Mouse (Mus musculus): ENCODE measurements around the gene Safb2. TPM values are rescaled to one million over a fixed set of nuclear protein-coding genes. Genes with fewer than 3 reads are reported as not detected.
A peak's percentile ranks its signal among the peaks of the same experiment; 100 is the strongest.
"Not testable (repeated sequence)": the region's sequence is repeated elsewhere in the genome, so short reads cannot be mapped to it uniquely, and the experiment has no call there.

Safb2 gene
- 75.4 and 129 TPM in 2 replicates for polyA plus RNA-seq (2012; ENCODE audit: insufficient read depth, low replicate concordance)

DNA sequence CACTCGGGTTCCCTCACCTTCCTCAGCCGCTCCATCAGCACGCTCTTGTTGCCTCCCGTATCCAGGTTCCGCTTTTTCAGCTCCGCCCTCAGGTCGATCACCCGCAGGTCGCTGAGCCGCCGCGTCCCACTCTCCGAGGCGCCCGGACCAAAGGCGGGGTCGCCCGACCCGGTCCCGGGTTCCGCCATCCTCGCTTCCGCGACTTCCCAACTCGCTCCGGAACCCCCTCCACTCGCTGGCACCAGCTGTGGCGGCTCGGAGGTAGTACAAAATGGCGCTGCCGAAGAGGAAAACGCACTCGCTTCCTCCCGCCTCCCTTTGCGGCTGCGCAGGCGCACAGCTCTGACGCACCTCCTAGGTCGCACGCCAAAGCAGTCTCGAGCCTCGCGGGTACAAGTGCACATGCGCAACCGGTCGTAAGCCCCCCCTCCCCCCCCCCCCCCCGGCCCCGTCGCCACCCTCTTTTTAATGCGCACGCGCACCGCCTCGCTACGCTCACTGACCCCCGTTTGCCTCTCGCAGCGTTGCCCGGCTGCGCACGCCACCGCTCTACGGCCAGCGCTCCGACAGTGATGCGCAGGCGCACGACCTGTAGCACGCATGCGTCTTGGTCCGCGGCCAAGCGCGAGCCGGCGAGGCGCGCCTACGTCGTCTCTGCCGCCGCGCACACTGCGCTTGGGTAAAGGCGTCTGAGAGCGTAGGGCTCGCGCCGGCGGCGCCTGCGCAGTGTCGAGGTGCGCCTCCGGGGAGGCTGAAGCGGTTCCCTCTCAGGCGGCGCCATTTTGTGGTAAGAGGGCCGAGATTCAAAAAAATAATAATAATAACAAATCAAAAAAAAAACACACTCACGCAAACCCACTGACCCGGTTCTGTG lies at the start of gene Safb2, which contains the start of gene Safb:
Gene Safb2, minus strand, starts transcription at position 329 of the 874 bp plus-strand sequence.
Gene Safb, plus strand, starts transcription at position 569 of the 874 bp plus-strand sequence.
- Histone ChIP-seq H3K36me3 (replicated peaks; ENCODE audit: low read length) (peaks cover 74% of the 10 kb centered on the region), H3K4me3 (replicated peaks) (peak within 1 kb of the TSS; percentile 99), H3K4me1 (peaks cover 77% of the 10 kb centered on the region), H3K27me3 (replicated peaks) (no peaks in the 10 kb centered on the region), H3K9me3 (no peaks in the 10 kb centered on the region)
- no peak for TF ChIP-seq GATA1 (IDR thresholded peaks at IDR 0.05; ENCODE audit: borderline replicate concordance, low read length)
- TF ChIP-seq FLI1 (IDR thresholded peaks at IDR 0.05; ENCODE audit: low read length): no peak

DNA sequence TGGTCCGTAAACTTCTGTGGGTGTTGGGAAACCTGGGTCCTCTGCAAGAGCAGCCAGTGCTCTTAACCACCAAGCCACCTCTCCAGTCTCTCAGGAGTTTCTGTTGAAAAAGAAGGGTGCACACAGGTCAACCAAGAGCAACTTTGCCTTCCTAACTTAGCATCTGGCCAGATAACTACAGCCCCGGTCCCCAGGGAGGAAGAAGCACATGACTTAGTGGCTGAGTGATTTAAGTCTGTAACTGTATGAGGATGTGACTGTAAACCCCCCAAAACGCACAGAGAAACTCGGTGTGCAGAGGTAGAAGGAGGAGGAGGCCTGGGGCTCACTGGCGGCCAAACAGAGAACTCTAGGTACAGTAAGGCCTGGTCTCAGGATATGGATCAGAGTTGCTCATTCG lies 49.6 kb upstream of the Safb2 start:
- Histone ChIP-seq H3K27me3 (replicated peaks) (peaks cover 54% of the 10 kb centered on the region), H3K4me1 (no peaks in the 10 kb centered on the region; the same call in 1 of the 2 replicates), H3K9me3 (peaks cover 7% of the 10 kb centered on the region), H3K4me3 (replicated peaks) (no peak overlapping the region), H3K36me3 (replicated peaks; ENCODE audit: low read length) (no peaks in the 10 kb centered on the region)
- no peak for TF ChIP-seq GATA1 (IDR thresholded peaks at IDR 0.05; ENCODE audit: borderline replicate concordance, low read length)
- no peak for TF ChIP-seq FLI1 (IDR thresholded peaks at IDR 0.05; ENCODE audit: low read length)

DNA sequence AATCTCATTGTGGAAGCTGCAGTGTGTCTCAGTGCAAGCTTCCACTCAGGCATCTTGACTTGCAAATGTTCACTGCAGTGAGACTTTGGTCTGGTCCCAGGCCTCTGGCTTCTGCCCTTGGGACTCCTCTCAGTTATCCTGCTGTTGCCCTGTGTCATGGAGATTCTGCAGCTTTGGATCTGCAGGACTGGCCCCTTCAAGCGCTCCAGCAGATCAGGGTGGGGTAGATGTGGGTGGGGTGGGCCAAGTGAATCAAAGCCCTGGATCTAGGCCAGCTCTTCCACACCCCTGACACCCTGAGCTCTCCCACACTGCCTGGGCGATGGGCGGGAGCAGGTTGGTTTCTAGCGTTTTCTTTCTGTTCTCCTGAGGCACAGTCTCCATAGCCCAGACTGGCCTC lies 47.4 kb upstream of the Safb2 start:
- Histone ChIP-seq H3K4me1 (peaks cover 16% of the 10 kb centered on the region), H3K27me3 (replicated peaks) (peaks cover 39% of the 10 kb centered on the region), H3K36me3 (replicated peaks; ENCODE audit: low read length) (no peaks in the 10 kb centered on the region), H3K4me3 (replicated peaks) (no peak overlapping the region), H3K9me3 (peaks cover 5% of the 10 kb centered on the region; the same call in 1 of the 2 replicates)
- TF ChIP-seq FLI1 (IDR thresholded peaks at IDR 0.05; ENCODE audit: low read length): no peak
- TF ChIP-seq GATA1 (IDR thresholded peaks at IDR 0.05; ENCODE audit: borderline replicate concordance, low read length): no peak

DNA sequence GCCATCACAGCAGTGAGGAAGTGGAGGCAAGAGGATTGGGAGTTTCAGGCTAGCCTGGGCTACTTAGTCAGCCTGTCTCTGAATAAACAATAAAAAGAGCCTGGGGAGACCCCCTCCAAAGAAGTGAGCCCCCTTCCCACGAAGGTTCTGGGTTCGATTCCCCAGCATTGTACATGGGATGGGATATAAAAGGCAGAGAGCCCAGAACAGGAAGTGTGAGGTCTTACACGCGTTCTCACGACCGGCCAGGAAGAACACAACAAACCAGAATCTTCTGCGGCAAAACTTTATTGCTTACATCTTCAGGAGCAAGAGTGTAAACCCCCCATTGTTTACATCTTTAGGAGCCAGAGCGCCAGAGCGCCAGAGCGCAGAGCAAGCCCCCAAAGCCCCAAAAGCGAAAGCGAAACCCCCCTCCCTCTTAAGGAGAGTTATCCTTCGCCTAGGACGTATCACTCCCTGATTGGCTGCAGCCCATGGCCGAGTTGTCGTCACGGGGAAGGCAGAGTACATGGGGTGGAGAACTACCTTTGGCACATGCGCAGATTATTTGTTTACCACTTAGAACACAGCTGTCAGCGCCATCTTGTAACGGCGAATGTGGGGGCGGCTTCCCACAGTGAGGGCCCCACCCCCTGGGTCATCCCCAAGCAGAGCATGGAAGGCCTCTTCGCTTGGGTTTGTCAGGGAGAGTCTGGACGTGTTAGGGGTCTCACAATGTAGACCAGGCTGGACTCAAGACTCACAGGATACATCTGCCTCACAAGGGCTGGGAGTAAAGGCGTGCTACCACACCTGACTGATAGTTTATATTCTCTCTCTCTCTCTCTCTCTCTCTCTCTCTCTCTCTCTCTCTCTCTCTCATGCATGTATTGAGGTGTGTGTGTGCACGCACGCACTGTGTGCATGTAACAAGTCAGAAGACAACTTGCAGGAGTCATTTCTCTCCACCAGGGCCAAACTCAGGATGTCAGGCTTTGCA lies 45.7 kb upstream of the Safb2 start:
- peak overlapping the region; percentile 21 for H3K4me3 ChIP-seq (replicated peaks)
- not testable (repeated sequence) for H3K9me3 ChIP-seq; H3K36me3 ChIP-seq (replicated peaks; ENCODE audit: low read length)
- peaks cover 30% of the 10 kb centered on the region for H3K4me1 ChIP-seq
- peaks cover 32% of the 10 kb centered on the region for H3K27me3 ChIP-seq (replicated peaks)

DNA sequence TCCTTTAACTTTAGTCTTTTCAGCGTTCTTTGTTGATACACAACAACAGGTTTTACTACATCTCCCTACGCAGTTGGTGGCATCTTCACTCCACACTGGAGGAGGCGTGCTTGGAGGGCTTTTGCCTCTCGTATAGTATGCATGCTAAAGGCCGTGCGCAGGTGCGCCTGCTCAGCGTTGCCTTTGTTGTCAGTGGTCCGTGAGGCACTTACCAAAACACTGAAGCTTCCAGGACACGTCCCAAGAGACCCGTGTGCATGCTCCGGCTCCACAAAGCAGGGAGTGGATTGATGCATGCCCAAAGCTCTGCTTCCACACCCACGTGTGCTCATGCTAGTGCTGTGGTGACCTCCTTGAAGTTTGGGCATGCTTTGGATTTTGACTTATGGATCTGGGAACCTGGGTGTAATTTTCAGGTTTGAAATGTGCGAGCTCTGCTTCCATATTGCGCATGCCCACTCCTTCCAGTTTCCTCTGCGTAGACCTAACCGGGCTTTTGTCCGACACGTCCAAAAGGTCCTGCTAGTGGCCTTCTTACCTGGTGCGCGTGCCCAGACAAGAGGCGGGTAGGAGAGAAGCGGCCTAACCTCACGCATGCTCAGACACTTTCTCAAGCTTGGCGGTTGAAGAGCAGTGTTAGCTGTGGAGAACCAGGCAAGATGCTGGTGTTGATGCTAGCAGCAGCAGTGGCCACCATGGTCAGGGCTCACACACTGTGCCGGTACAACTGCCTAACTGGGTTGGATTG lies 43.3 kb upstream of the Safb2 start, which contains the start of gene Catsperd:
Gene Catsperd, plus strand, starts transcription at position 614 of the 748 bp plus-strand sequence.
- Histone ChIP-seq H3K9me3 (peaks cover 5% of the 10 kb centered on the region; the same call in 1 of the 2 replicates), H3K27me3 (replicated peaks) (peaks cover 15% of the 10 kb centered on the region), H3K4me3 (replicated peaks) (peak within 1 kb of the TSS; percentile 99), H3K4me1 (peaks cover 38% of the 10 kb centered on the region), H3K36me3 (replicated peaks; ENCODE audit: low read length) (peaks cover 24% of the 10 kb centered on the region)
- no peak for TF ChIP-seq GATA1 (IDR thresholded peaks at IDR 0.05; ENCODE audit: borderline replicate concordance, low read length)
- no peak for TF ChIP-seq FLI1 (IDR thresholded peaks at IDR 0.05; ENCODE audit: low read length)

DNA sequence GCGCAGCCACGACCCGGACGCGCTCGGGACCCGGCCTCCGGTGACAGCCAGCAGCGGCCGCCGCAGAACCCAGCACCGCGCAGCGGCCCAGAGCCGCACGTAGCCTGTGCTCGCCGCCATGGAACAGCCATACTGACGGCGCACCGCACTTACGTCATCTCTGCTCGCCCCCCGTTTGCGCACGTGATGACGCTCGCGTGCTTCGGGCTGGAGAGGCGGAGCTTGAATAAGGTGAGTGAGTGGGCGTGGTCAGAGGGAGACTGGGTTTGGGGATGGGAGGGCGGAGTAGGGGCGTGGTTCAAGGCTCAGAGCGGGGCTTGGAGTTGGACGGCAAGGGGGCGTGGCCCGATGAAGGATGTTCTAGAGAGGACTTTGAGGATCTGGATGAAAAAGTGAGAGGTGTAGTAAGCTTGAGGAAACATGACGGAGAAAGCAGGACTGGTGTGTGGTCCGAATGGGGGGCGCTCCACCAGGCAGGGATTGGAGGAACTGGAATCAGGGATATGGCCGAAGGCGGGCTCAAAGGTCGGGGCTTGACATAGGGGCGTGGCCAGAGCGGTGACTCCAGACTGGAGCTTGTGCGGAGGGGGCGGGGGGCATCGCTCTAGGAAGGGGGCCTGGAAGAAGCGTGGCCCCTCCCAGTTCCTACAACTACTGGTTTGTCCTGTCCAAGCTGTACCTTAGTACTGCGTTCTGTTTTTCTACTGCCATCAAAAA lies 42.5 kb upstream of the Safb2 start, which contains the start of gene Lonp1:
Gene Lonp1, minus strand, starts transcription at position 134 of the 717 bp plus-strand sequence.
- Histone ChIP-seq H3K27me3 (replicated peaks) (peaks cover 12% of the 10 kb centered on the region), H3K9me3 (peaks cover 5% of the 10 kb centered on the region; the same call in 1 of the 2 replicates), H3K36me3 (replicated peaks; ENCODE audit: low read length) (peaks cover 32% of the 10 kb centered on the region), H3K4me1 (peaks cover 41% of the 10 kb centered on the region), H3K4me3 (replicated peaks) (peak within 1 kb of the TSS; percentile 99)
- no peak for TF ChIP-seq GATA1 (IDR thresholded peaks at IDR 0.05; ENCODE audit: borderline replicate concordance, low read length)
- TF ChIP-seq FLI1 (IDR thresholded peaks at IDR 0.05; ENCODE audit: low read length): no peak

DNA sequence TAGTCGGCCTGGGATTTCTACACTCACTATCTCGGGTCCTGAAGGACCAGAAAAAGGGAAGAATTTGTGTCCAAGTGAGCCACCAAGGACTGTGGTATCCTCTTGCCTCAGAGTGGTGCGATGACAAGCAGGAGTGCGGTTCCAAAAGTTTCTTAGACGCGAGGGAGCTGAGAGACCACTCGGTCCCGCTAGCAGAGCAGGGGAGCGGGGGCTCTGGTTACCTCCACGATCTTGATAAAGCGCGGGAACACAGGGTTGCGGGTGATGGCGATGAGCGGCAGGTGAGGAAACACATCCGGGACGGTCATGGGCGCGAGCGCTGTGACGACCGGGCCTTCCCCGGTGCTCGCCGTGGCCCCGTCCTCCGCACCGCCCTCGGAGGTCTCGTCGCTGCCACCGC lies 41.9 kb upstream of the Safb2 start:
- peak overlapping the region; percentile 99 for H3K4me3 ChIP-seq (replicated peaks)
- H3K9me3 ChIP-seq: peaks cover 5% of the 10 kb centered on the region; the same call in 1 of the 2 replicates
- TF ChIP-seq GATA1 (IDR thresholded peaks at IDR 0.05; ENCODE audit: borderline replicate concordance, low read length): no peak
- no peak for TF ChIP-seq FLI1 (IDR thresholded peaks at IDR 0.05; ENCODE audit: low read length)
- peaks cover 37% of the 10 kb centered on the region for H3K36me3 ChIP-seq (replicated peaks; ENCODE audit: low read length)
- peaks cover 44% of the 10 kb centered on the region for H3K4me1 ChIP-seq
- peaks cover 11% of the 10 kb centered on the region for H3K27me3 ChIP-seq (replicated peaks)

DNA sequence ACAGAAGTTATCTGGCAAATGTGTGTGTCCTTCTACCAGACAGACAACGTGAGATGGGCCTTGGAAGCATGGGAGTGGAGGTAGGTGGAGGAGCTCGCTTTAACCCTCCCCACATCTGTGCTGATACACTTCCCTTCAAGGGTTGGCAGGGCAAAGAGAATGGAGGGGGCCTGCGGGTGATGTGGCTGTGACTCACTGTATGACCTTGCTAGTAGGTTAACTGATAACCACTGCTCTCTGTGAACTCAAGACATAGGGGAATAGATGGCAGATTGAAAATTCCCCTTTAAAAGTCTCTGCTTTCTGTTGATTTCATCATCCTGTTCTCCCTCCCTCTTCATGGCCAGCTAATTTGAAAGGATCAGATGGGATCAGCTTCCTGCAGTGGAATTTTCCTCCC lies 41.1 kb upstream of the Safb2 start:
- Histone ChIP-seq H3K4me1 (peaks cover 44% of the 10 kb centered on the region), H3K27me3 (replicated peaks) (peaks cover 7% of the 10 kb centered on the region), H3K4me3 (replicated peaks) (peak overlapping the region; percentile 99), H3K36me3 (replicated peaks; ENCODE audit: low read length) (peaks cover 44% of the 10 kb centered on the region), H3K9me3 (no peaks in the 10 kb centered on the region)
- TF ChIP-seq FLI1 (IDR thresholded peaks at IDR 0.05; ENCODE audit: low read length) (no peak), GATA1 (IDR thresholded peaks at IDR 0.05; ENCODE audit: borderline replicate concordance, low read length) (no peak)

Data from megakaryocyte, embryonic 14.5 days (primary cell).